Mouse (Mus musculus): ENCODE data around the gene Eaf1. TPM values are rescaled to one million over a fixed set of nuclear protein-coding genes. Genes with fewer than 3 reads are reported as not detected.

Gene Eaf1
- polyA plus RNA-seq, 1 experiment from 2014 or later, result 19.8 TPM

DNA sequence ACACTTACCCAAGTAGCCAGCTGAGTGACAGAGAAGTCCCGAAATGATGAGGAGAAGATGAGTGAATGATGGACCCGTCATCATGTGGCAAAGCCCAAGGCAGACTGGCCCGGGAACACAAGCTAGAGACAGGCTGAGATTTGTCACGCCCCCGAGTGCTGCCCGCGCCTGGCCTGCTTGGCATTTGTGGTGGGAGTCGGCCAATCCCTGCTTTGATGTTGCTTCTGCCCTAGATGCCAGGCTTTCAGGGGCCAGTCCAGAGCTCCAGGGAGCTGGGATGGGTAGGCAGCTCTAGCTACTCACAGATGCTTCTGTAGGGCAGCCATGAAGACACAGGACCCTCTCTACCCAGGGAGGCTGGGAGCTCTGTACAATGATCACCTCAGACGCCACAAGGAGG lies 63.6 kb downstream of the Eaf1 start:
- no peak overlapping the region for H3K4me3 ChIP-seq
- no peak for ATAC-seq (ENCODE audit: low FRiP score)
- H3K27me3 ChIP-seq, result no peaks in the 10 kb centered on the region
- 68% methylated on average over 9 of the region's 9 CpGs for WGBS
- H3K27ac ChIP-seq, result no peak overlapping the region
- no peaks in the 10 kb centered on the region for H3K36me3 ChIP-seq
- H3K9ac ChIP-seq, result no peak overlapping the region
- H3K4me1 ChIP-seq, result no peaks in the 10 kb centered on the region
- no peaks in the 10 kb centered on the region for H3K9me3 ChIP-seq (replicated peaks)
- H3K4me2 ChIP-seq (replicated peaks), result no peak overlapping the region

DNA sequence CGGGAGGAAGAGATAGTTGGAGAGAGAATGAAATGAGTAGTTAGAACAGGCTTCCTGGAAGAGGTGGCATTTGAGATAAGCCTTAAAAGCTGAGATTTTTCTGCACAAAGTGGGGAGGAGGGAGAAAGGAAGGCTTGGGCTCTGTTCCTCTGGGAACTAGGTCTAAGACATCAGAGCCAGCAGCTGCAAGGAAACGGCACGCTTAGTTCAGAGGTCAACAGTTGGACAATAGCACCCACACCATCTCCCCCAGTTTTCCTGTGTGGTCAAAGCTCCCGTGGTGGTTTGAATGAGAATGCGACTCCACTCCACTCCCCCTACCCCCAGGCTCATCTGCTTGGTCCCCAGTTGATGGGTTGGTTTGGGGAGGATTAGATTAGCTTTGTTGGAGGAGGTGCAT lies 65.0 kb downstream of the Eaf1 start:
- no peak overlapping the region for H3K4me3 ChIP-seq
- no peak overlapping the region for H3K27ac ChIP-seq
- 59% methylated on average over 5 of the region's 5 CpGs for WGBS
- H3K4me2 ChIP-seq (replicated peaks), result no peak overlapping the region
- H3K4me1 ChIP-seq, result no peaks in the 10 kb centered on the region
- no peaks in the 10 kb centered on the region for H3K36me3 ChIP-seq
- H3K27me3 ChIP-seq, result no peaks in the 10 kb centered on the region
- no peaks in the 10 kb centered on the region for H3K9me3 ChIP-seq (replicated peaks)
- ATAC-seq (ENCODE audit: low FRiP score), result no peak
- no peak overlapping the region for H3K9ac ChIP-seq

Other genes with a start within 250 kb of the Eaf1 start
- 12.4 TPM in 2 replicates for gene Phf7, start 243.1 kb upstream of the Eaf1 start, polyA plus RNA-seq (2016; fragmentation: Nextera tagmentation; extraction: Ambion mirVana)
- 110 and 112 TPM in 2 replicates for gene Bap1, start 242.9 kb upstream of the Eaf1 start, polyA plus RNA-seq (2016; fragmentation: Nextera tagmentation; extraction: Ambion mirVana)
- gene Dnah1, start 170.5 kb upstream of the Eaf1 start, polyA plus RNA-seq (2016; fragmentation: Nextera tagmentation; extraction: Ambion mirVana), result 6.4 and 6.5 TPM in 2 replicates
- gene Capn7, start 157.8 kb upstream of the Eaf1 start, polyA plus RNA-seq (2016; fragmentation: Nextera tagmentation; extraction: Ambion mirVana), result 53.1 and 61.7 TPM in 2 replicates
- 54.9 and 68.0 TPM in 2 replicates for gene Sh3bp5, start 58.3 kb upstream of the Eaf1 start, polyA plus RNA-seq (2016; fragmentation: Nextera tagmentation; extraction: Ambion mirVana)
- 62.6 and 73.8 TPM in 2 replicates for gene Mettl6, start 641 bp downstream of the Eaf1 start, polyA plus RNA-seq (2016; fragmentation: Nextera tagmentation; extraction: Ambion mirVana)
- gene Colq, start 96.9 kb downstream of the Eaf1 start, polyA plus RNA-seq (2016; fragmentation: Nextera tagmentation; extraction: Ambion mirVana), result 0.18 and 0.65 TPM in 2 replicates
- gene Gm49387, start 146.5 kb downstream of the Eaf1 start, polyA plus RNA-seq (2016; fragmentation: Nextera tagmentation; extraction: Ambion mirVana), result 0.93 TPM in 1 of 2 replicates, not detected in the other
- 20.2 and 20.8 TPM in 2 replicates for gene Btd, start 146.6 kb downstream of the Eaf1 start, polyA plus RNA-seq (2016; fragmentation: Nextera tagmentation; extraction: Ambion mirVana)
- 6.9 and 11.5 TPM in 2 replicates for gene Hacl1, start 146.9 kb downstream of the Eaf1 start, polyA plus RNA-seq (2016; fragmentation: Nextera tagmentation; extraction: Ambion mirVana)